Mouse (Mus musculus) limb, embryonic 10.5 days (tissue): ENCODE data around the gene Gm21969. TPM values are rescaled to one million over a fixed set of nuclear protein-coding genes. Genes with fewer than 3 reads are reported as not detected.

Source experiments
- DNase-seq: peaks from one replicate; pipeline ENCODE4 v3.0.0-alpha.2; 2017; ENCODE audit warnings: low spot score
- H3K27ac ChIP-seq: fragments of 300-500 bp; sonication (generic); 2 replicates; pipeline ENCODE4 v1.5.1; 2016; ENCODE audit warnings: mild to moderate bottlenecking
- H3K27me3 ChIP-seq: fragments of 300-500 bp; sonication (generic); 2 replicates; pipeline ENCODE4 v1.6.1; 2016; ENCODE audit warnings: low read depth, mild to moderate bottlenecking; ENCODE audit not compliant: poor library complexity, severe bottlenecking
- H3K36me3 ChIP-seq: fragments of 300-500 bp; sonication (generic); 2 replicates; pipeline ENCODE4 v1.6.1; 2016; ENCODE audit warnings: mild to moderate bottlenecking, moderate library complexity
- H3K4me1 ChIP-seq: fragments of 300-500 bp; sonication (generic); 2 replicates; pipeline ENCODE4 v1.6.1; 2016
- H3K4me3 ChIP-seq: fragments of 300-500 bp; sonication (generic); 2 replicates; pipeline ENCODE4 v1.5.1; 2016; ENCODE audit warnings: mild to moderate bottlenecking, moderate library complexity
- H3K9me3 ChIP-seq: fragments of 300-500 bp; sonication (generic); replicated peaks from 2 replicates; pipeline ENCODE4 v1.6.1; 2016; ENCODE audit warnings: mild to moderate bottlenecking
- WGBS: fragments of 180-500 bp; shearing (Covaris S2); methylation state at CpG from one replicate; pipeline ENCODE4 v1.1.7; 2016; 5-methylcytosine and 5-hydroxymethylcytosine counted together
- polyA plus RNA-seq: library from polyadenylated mRNA; unstranded; fragments of >200 nt; fragmentation: Nextera tagmentation; extraction: Ambion mirVana; gene quantifications from 2 replicates; pipeline ENCODE4 v1.2.1, GENCODE M21; 2016

Gene Gm21969
- polyA plus RNA-seq, 1 experiment from 2014 or later: not detected

DNA sequence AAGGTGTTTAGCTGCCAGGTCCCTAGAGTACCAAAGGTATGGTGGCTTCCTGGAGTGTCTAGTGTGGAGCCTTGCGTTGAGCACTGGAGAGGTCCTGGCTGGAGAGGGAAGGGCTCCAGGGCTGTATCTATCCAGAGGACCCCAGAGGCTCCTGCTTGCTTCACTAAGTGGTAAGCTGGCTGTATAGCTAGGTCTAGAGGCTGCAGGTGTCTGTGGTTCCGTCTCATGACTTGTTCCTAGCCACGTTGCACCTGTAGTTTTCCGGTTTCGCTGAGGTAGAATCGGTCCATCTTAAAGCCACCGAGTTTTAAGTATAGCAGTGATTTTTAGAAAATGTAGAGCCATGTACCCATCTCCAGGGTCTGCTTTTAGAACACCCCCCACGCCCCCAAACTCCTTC is 24.6 kb upstream of the Gm21969 start:
- H3K27me3 ChIP-seq: peaks cover under 1% of the 10 kb centered on the region; the same call in 1 of the 2 replicates
- H3K4me1 ChIP-seq: peaks cover 94% of the 10 kb centered on the region
- no peaks in the 10 kb centered on the region for H3K9me3 ChIP-seq
- WGBS: 93% methylated on average over 8 of the region's 8 CpGs
- no peak overlapping the region for H3K4me3 ChIP-seq
- DNase-seq: no peak
- no peaks in the 10 kb centered on the region for H3K36me3 ChIP-seq
- H3K27ac ChIP-seq: no peak overlapping the region

DNA sequence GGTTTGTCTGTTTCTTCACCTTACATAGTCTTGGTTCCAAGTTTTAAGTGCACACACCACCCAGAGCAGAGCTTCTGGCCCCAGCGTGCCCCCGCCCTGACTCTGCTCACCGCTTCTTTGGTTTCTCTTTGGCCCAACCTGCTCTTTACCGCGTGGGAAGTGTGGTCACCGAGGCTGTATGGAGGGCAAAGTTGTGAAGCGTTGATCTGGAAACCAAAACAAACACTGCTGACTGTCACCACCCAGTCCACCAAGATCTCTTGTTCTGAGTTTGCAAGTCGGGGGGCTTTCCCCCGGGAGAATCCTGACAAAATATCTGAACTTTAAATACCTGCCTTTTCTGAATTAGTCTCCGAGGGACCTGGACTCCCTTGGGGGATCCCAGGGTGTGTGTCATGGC is 24.0 kb upstream of the Gm21969 start:
- Histone ChIP-seq H3K9me3 (no peaks in the 10 kb centered on the region), H3K4me1 (peaks cover 92% of the 10 kb centered on the region), H3K36me3 (no peaks in the 10 kb centered on the region), H3K27ac (no peak overlapping the region; the same call in 1 of the 2 replicates), H3K27me3 (no peaks in the 10 kb centered on the region), H3K4me3 (no peak overlapping the region)
- DNase-seq: no peak
- WGBS: 75% methylated on average over 10 of the region's 10 CpGs

GRCm38 (mm10) chr4:139579466-139579865 is 23.5 kb upstream of the Gm21969 start:
- Histone ChIP-seq H3K9me3 (no peaks in the 10 kb centered on the region), H3K36me3 (no peaks in the 10 kb centered on the region), H3K27me3 (no peaks in the 10 kb centered on the region), H3K4me1 (peaks cover 93% of the 10 kb centered on the region), H3K4me3 (no peak overlapping the region), H3K27ac (peak overlapping the region; percentile 96)
- no peak for DNase-seq
- WGBS: 45% methylated on average over 6 of the region's 6 CpGs

DNA sequence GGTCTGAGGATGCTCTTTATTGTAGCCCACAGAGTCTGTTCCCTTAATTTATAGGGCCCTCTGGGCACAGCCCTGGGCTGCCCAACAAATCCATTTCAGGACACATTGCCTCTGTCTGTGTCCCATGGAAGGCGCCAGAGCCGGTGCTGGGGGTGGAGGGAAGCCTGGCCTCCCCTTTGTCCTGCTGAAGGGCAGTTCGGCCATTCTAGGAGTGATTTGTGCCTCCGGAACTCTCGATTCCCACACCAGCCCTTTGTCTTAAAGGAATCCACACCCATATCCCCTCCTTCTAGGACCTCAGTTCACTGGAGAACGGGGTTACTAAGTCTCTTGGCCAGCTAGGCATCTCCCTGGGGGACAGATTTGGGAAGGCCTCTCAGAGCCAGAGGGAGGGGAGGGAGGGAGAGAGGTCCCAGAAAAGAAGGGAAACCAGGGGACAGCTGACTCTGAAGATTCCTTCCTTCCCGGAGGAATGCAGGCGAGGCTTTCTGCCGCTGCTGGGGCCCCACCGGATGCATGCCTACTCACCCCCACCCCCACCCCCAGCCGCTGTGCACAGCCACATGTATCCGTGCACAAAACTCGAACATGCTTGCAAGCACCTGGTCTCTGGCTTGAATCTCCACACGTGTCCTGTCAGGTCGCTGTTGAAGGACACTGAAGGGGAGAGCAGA is 22.2 kb upstream of the Gm21969 start:
- Histone ChIP-seq H3K4me3 (peak overlapping the region; percentile 40), H3K4me1 (peaks cover 92% of the 10 kb centered on the region), H3K27me3 (no peaks in the 10 kb centered on the region), H3K9me3 (no peaks in the 10 kb centered on the region), H3K27ac (peak overlapping the region; percentile 96), H3K36me3 (no peaks in the 10 kb centered on the region)
- peak; percentile 77 for DNase-seq
- WGBS: 5% methylated on average over 15 of the region's 15 CpGs

- H3K4me3 ChIP-seq: peak overlapping the region; percentile 40
- H3K9me3 ChIP-seq: no peaks in the 10 kb centered on the region
- H3K27ac ChIP-seq: peak overlapping the region; percentile 96
- DNase-seq: peak; percentile 37
- H3K4me1 ChIP-seq: peaks cover 90% of the 10 kb centered on the region
- no peaks in the 10 kb centered on the region for H3K36me3 ChIP-seq
- H3K27me3 ChIP-seq: no peaks in the 10 kb centered on the region
- WGBS: 66% methylated on average over 6 of the region's 6 CpGs
These were observed 21.4 kb upstream of the Gm21969 start for GRCm38 (mm10) chr4:139581427-139582051.

DNA sequence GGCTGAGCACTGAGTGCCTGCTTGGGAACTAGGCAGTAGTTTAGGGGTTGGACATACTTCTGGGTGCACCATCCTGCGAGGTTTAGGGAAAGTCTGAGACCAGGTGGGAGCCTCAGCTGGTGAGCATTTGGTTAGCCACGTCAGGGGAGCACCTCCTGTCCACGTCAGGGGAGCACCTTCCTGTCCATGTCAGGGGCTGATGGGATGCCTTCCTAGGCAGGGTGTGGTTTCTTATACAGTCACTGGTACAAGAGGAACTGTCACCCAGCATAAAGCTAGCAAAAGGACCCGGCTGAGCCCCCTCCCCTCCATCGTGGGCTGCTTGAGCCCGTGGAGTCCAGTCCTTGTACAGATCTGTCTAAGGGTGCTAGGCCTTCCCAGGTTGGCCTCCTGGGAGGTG is 20.6 kb upstream of the Gm21969 start:
- no peak overlapping the region for H3K4me3 ChIP-seq
- DNase-seq: peak; percentile 30
- H3K27ac ChIP-seq: peak overlapping the region; percentile 96
- no peaks in the 10 kb centered on the region for H3K9me3 ChIP-seq
- no peaks in the 10 kb centered on the region for H3K36me3 ChIP-seq
- 79% methylated on average over 6 of the region's 6 CpGs for WGBS
- H3K27me3 ChIP-seq: no peaks in the 10 kb centered on the region
- H3K4me1 ChIP-seq: peaks cover 86% of the 10 kb centered on the region

DNA sequence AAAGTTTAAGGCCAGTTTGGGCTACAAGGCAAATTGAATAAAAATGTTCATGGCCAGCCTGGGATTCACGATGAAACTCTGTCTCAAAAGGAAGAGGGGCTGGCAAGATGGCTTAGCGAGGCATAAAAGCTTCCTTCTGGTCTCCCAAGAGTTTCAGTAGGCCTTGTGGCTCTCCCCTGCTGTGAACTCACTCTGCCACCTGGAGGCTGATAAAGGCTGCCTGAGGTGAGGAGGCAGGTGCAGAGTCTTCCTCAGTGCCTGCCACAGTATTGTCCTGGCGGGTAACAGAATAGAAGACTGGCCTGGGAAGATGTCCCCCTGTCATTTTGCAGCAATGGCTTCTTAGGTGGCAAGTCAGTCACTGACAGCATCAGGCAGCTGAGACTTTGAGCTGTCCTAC is 20.1 kb upstream of the Gm21969 start:
- H3K9me3 ChIP-seq: no peaks in the 10 kb centered on the region
- H3K27ac ChIP-seq: peak overlapping the region; percentile 96
- no peak overlapping the region for H3K4me3 ChIP-seq
- peaks cover 89% of the 10 kb centered on the region for H3K4me1 ChIP-seq
- DNase-seq: no peak
- 63% methylated on average over 3 of the region's 3 CpGs for WGBS
- no peaks in the 10 kb centered on the region for H3K36me3 ChIP-seq
- H3K27me3 ChIP-seq: no peaks in the 10 kb centered on the region

DNA sequence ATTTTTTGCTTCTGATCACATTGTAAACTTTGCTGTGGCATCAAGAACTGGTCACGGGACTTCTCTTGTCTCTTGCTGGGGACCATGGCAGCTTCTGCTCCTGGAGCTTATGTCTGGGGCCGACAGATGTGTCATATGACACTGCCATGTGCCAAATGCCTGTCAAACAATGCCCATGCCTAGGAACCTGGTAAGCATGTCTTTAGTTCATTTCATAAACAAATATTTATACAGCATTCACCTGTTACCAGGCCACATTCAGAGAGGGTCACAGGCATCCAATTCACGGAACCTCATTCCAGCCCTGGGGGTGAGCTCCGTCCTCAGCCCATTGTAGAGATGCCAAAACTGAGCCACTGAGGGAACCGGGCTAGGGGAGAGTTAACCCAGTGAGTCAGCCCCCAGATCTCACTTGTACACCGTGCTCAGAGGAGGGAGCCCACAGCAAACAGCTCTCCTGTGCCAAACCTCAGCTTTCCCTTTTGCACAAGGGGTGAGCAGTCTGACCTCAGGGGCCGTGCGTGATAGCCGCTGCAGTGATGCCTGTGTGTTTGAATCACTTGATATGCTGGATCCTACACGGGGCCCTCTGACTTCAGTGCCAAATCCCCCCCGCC is 19.2 kb upstream of the Gm21969 start:
- Histone ChIP-seq H3K27me3 (no peaks in the 10 kb centered on the region), H3K4me1 (peaks cover 87% of the 10 kb centered on the region), H3K9me3 (no peaks in the 10 kb centered on the region), H3K27ac (peak overlapping the region; percentile 96), H3K4me3 (no peak overlapping the region), H3K36me3 (no peaks in the 10 kb centered on the region)
- 87% methylated on average over 11 of the region's 11 CpGs for WGBS
- DNase-seq: no peak

DNA sequence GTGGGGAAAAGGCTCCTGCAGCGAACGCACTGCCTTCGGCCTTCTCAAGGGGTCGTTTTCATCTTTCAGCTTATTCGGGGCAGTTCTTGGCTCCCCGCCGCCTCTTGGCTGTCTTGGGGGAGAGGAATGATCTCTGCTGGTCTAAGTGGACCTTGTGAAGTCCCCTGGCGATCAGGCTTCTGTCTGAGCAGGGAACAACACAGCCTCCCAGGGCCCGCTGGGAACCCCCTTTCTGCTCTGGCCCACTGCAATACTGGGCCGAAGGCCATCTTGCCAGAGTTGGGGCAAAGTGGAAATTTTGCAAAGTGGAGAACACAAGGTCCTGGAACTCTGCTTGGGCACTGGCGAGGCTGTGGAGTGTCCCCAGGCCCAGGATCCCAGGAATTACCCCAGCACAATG is 18.3 kb upstream of the Gm21969 start:
- H3K9me3 ChIP-seq: no peaks in the 10 kb centered on the region
- H3K27ac ChIP-seq: peak overlapping the region; percentile 42
- WGBS: 85% methylated on average over 11 of the region's 11 CpGs
- H3K27me3 ChIP-seq: no peaks in the 10 kb centered on the region
- H3K4me3 ChIP-seq: no peak overlapping the region
- no peak for DNase-seq
- H3K36me3 ChIP-seq: no peaks in the 10 kb centered on the region
- H3K4me1 ChIP-seq: peaks cover 83% of the 10 kb centered on the region

DNA sequence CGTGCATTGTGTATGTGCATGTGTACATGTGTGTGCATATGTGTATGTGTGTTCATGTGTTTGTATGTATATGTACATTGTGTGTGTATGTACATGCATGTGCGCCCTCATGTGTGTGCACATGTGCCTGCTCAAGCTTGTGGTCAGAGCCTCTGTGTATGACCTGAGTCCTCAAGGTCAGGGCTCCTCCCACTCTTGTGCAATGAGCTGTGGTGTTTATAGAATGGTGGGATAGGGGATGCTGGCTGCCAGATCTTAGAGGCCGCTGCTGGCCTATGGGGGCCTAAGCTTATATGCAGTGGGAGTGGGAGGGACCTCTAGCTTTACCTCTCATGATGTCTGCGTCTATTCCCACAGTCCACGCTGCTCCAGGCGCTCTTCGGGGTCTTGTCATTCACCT is 17.3 kb upstream of the Gm21969 start:
- Histone ChIP-seq H3K4me1 (peaks cover 83% of the 10 kb centered on the region), H3K36me3 (no peaks in the 10 kb centered on the region), H3K27me3 (no peaks in the 10 kb centered on the region), H3K9me3 (no peaks in the 10 kb centered on the region), H3K4me3 (no peak overlapping the region), H3K27ac (no peak overlapping the region)
- DNase-seq: no peak
- 92% methylated on average over 7 of the region's 7 CpGs for WGBS

DNA sequence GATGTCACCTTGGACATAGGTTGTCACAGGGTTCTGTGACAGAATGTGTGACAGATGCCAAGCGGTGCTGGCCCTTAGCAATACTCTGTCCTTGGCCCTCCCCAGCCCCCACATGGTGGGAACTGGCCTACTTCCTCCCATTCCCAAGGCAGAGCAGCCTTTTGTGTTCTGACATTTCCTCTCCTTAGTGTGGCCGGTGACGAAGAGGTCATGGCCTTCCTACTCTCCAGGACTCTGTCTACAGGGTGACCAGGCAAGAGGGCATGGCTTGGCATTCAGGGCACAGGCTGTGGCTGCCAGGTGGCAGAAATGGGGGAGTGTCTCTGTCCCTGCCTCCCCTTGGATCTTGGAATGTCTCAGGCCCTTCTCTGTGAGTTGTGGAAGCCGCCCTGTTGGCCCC is 15.6 kb upstream of the Gm21969 start:
- Histone ChIP-seq H3K4me1 (peaks cover 83% of the 10 kb centered on the region), H3K27me3 (no peaks in the 10 kb centered on the region), H3K27ac (peak overlapping the region; percentile 75), H3K9me3 (no peaks in the 10 kb centered on the region), H3K36me3 (no peaks in the 10 kb centered on the region), H3K4me3 (no peak overlapping the region)
- WGBS: 79% methylated on average over 4 of the region's 4 CpGs
- DNase-seq: no peak

- no peaks in the 10 kb centered on the region for H3K27me3 ChIP-seq
- H3K27ac ChIP-seq: peak overlapping the region; percentile 75
- DNase-seq: no peak
- peaks cover 83% of the 10 kb centered on the region for H3K4me1 ChIP-seq
- H3K36me3 ChIP-seq: no peaks in the 10 kb centered on the region
- no peaks in the 10 kb centered on the region for H3K9me3 ChIP-seq
- no peak overlapping the region for H3K4me3 ChIP-seq
- 87% methylated on average over 4 of the region's 4 CpGs for WGBS
These were observed 15.2 kb upstream of the Gm21969 start for GRCm38 (mm10) chr4:139587773-139588172.

- Histone ChIP-seq H3K4me1 (peaks cover 84% of the 10 kb centered on the region), H3K27me3 (no peaks in the 10 kb centered on the region), H3K9me3 (no peaks in the 10 kb centered on the region), H3K4me3 (no peak overlapping the region), H3K27ac (peak overlapping the region; percentile 78), H3K36me3 (no peaks in the 10 kb centered on the region)
- 52% methylated on average over 5 of the region's 5 CpGs for WGBS
- no peak for DNase-seq
These were observed 13.5 kb upstream of the Gm21969 start for GRCm38 (mm10) chr4:139589351-139590027.
